Mouse (Mus musculus): ENCODE data around the gene Fbxl8.

- TF ChIP-seq POLR2A (IDR thresholded peaks at IDR 0.05; ENCODE audit: control insufficient read depth, low read depth, low read length) (no peak), CTCF (IDR thresholded peaks at IDR 0.05; ENCODE audit: control insufficient read depth, insufficient read depth, insufficient replicate concordance, low read depth, low read length) (no peak)
Measured at GRCm38 (mm10) chr8:105261326-105261980, 3.0 kb upstream of the Fbxl8 start.

Measured in testis, adult 2 months (tissue).